Mouse (Mus musculus) midbrain, embryonic 11.5 days (tissue): ENCODE measurements around the gene Cntd1. TPM values are rescaled to one million over a fixed set of nuclear protein-coding genes. Genes with fewer than 3 reads are reported as not detected.

ENCODE experiments used
- ATAC-seq: fragments of 200-750 bp; cut with Nextera tagmentation; 2 replicates; pipeline ENCODE4 v1.8.0; 2017; ENCODE audit warnings: moderate TSS enrichment, moderate library complexity; ENCODE audit not compliant: low FRiP score
- DNase-seq: peaks from one replicate; pipeline ENCODE4 v3.0.0; 2015; ENCODE audit warnings: low spot score; ENCODE audit errors: missing footprints
- H3K27ac ChIP-seq: fragments of 300-500 bp; sonication (generic); 2 replicates; pipeline ENCODE4 v1.5.1; 2014; ENCODE audit warnings: low read depth, low read length
- H3K27me3 ChIP-seq: fragments of 300-500 bp; sonication (generic); 2 replicates; pipeline ENCODE4 v1.6.1; 2014; ENCODE audit warnings: mild to moderate bottlenecking, low read length, moderate library complexity, mixed read lengths; ENCODE audit not compliant: control insufficient read depth, insufficient read depth
- H3K36me3 ChIP-seq: fragments of 300-500 bp; sonication (generic); 2 replicates; pipeline ENCODE4 v1.6.1; 2014; ENCODE audit warnings: mild to moderate bottlenecking, low read length, moderate library complexity, mixed read lengths; ENCODE audit not compliant: control insufficient read depth, insufficient read depth
- H3K4me1 ChIP-seq: fragments of 300-500 bp; sonication (generic); 2 replicates; pipeline ENCODE4 v1.6.1; 2014; ENCODE audit warnings: low read length; ENCODE audit not compliant: control insufficient read depth, insufficient read depth
- H3K4me2 ChIP-seq: fragments of 300-500 bp; sonication (generic); 2 replicates; pipeline ENCODE4 v1.6.1; 2014; ENCODE audit warnings: mild to moderate bottlenecking, moderate library complexity
- H3K4me3 ChIP-seq: fragments of 300-500 bp; sonication (generic); 2 replicates; pipeline ENCODE4 v1.5.1; 2014; ENCODE audit warnings: low read depth, low read length
- H3K9ac ChIP-seq: fragments of 300-500 bp; sonication (generic); 2 replicates; pipeline ENCODE4 v1.6.1; 2014; ENCODE audit warnings: low read length
- H3K9me3 ChIP-seq: fragments of 300-500 bp; sonication (generic); 2 replicates; pipeline ENCODE4 v1.6.1; 2016; ENCODE audit warnings: low read length; ENCODE audit not compliant: control insufficient read depth
- WGBS: fragments of 180-500 bp; shearing (Covaris S2); extraction: QIAGEN DNeasy Blood & Tissue Kit; methylation state at CpG from one replicate; pipeline ENCODE4 v1.1.7; 2014; 5-methylcytosine and 5-hydroxymethylcytosine counted together
- polyA plus RNA-seq: library from polyadenylated mRNA; unstranded; fragments of >200 nt; fragmentation: Nextera tagmentation; extraction: Ambion mirVana; gene quantifications from 2 replicates; pipeline ENCODE4 v1.2.1, GENCODE M21; 2014

The Cntd1 gene
- polyA plus RNA-seq: 1.4 and 1.7 TPM in 2 replicates

- H3K4me1 ChIP-seq: peaks cover 17% of the 10 kb centered on the region
- ATAC-seq (peak; percentile 96), DNase-seq (peak; percentile 95)
- peak within 1 kb of the TSS; percentile 54 for H3K4me3 ChIP-seq
- peak within 1 kb of the TSS; percentile 87 for H3K4me2 ChIP-seq
- WGBS: 12% methylated on average over 45 of the region's 45 CpGs
- peak within 1 kb of the TSS; percentile 76 for H3K9ac ChIP-seq
- no peaks in the 10 kb centered on the region; the same call in 1 of the 2 replicates for H3K27me3 ChIP-seq
- no peak within 1 kb of the TSS for H3K27ac ChIP-seq
- H3K9me3 ChIP-seq: no peaks in the 10 kb centered on the region
- H3K36me3 ChIP-seq: no peaks in the 10 kb centered on the region
Measured at GRCm38 (mm10) chr11:101278223-101279192, at the start of gene Cntd1, which contains the start of gene Coa3. Cntd1 (plus strand) TSS chr11:101279012. Coa3 (minus strand) TSS chr11:101279114.

- no peaks in the 10 kb centered on the region for H3K27me3 ChIP-seq
- no peaks in the 10 kb centered on the region for H3K9me3 ChIP-seq
- ATAC-seq (no peak), DNase-seq (no peak)
- H3K9ac ChIP-seq: no peak overlapping the region; the same call in 1 of the 2 replicates
- H3K36me3 ChIP-seq: no peaks in the 10 kb centered on the region
- WGBS: 23% methylated on average over 8 of the region's 8 CpGs
- no peak overlapping the region for H3K27ac ChIP-seq
- H3K4me1 ChIP-seq: peaks cover 19% of the 10 kb centered on the region
- H3K4me3 ChIP-seq: no peak overlapping the region
- H3K4me2 ChIP-seq: no peak overlapping the region
Measured at GRCm38 (mm10) chr11:101229361-101229900, 49.4 kb upstream of the Cntd1 start.

- ATAC-seq: no peak
- Histone ChIP-seq H3K4me1 (peaks cover 19% of the 10 kb centered on the region), H3K9me3 (no peaks in the 10 kb centered on the region), H3K9ac (no peak overlapping the region), H3K4me3 (no peak overlapping the region), H3K27me3 (no peaks in the 10 kb centered on the region), H3K27ac (peak overlapping the region; percentile 6; the same call in 1 of the 2 replicates), H3K36me3 (no peaks in the 10 kb centered on the region), H3K4me2 (no peak overlapping the region)
- 30% methylated on average over 2 of the region's 2 CpGs for WGBS
- DNase-seq: no peak
Measured at GRCm38 (mm10) chr11:101230061-101230511, 48.7 kb upstream of the Cntd1 start.

- Histone ChIP-seq H3K27me3 (no peaks in the 10 kb centered on the region), H3K4me3 (no peak overlapping the region), H3K36me3 (no peaks in the 10 kb centered on the region), H3K4me2 (no peak overlapping the region), H3K9ac (no peak overlapping the region), H3K27ac (peak overlapping the region; percentile 6; the same call in 1 of the 2 replicates), H3K4me1 (peaks cover 19% of the 10 kb centered on the region), H3K9me3 (no peaks in the 10 kb centered on the region)
- ATAC-seq (no peak), DNase-seq (no peak)
- whole genome bisulfite sequencing: 14% methylated on average over 5 of the region's 5 CpGs
Measured at GRCm38 (mm10) chr11:101230526-101230925, 48.3 kb upstream of the Cntd1 start.

GRCm38 (mm10) chr11:101230991-101231871 is 47.6 kb upstream of the Cntd1 start:
- Histone ChIP-seq H3K4me3 (no peak overlapping the region), H3K9ac (peak overlapping the region; percentile 24; the same call in 1 of the 2 replicates), H3K36me3 (no peaks in the 10 kb centered on the region), H3K27ac (peak overlapping the region; percentile 14; the same call in 1 of the 2 replicates), H3K4me1 (peaks cover 19% of the 10 kb centered on the region), H3K4me2 (peak overlapping the region; percentile 19), H3K9me3 (no peaks in the 10 kb centered on the region), H3K27me3 (no peaks in the 10 kb centered on the region)
- no peak for ATAC-seq
- no peak for DNase-seq
- 13% methylated on average over 18 of the region's 18 CpGs for WGBS

- no peak overlapping the region for H3K4me3 ChIP-seq
- H3K4me2 ChIP-seq: no peak overlapping the region
- H3K27me3 ChIP-seq: no peaks in the 10 kb centered on the region
- WGBS: 61% methylated on average over 6 of the region's 6 CpGs
- H3K9ac ChIP-seq: no peak overlapping the region
- H3K4me1 ChIP-seq: peaks cover 19% of the 10 kb centered on the region
- H3K27ac ChIP-seq: peak overlapping the region; percentile 14; the same call in 1 of the 2 replicates
- no peaks in the 10 kb centered on the region for H3K9me3 ChIP-seq
- no peak for DNase-seq
- H3K36me3 ChIP-seq: no peaks in the 10 kb centered on the region
- no peak for ATAC-seq
Measured at GRCm38 (mm10) chr11:101232010-101232839, 46.6 kb upstream of the Cntd1 start.

GRCm38 (mm10) chr11:101233240-101233639 is 45.6 kb upstream of the Cntd1 start:
- Histone ChIP-seq H3K9ac (no peak overlapping the region), H3K4me3 (no peak overlapping the region), H3K36me3 (no peaks in the 10 kb centered on the region), H3K9me3 (no peaks in the 10 kb centered on the region), H3K27me3 (no peaks in the 10 kb centered on the region), H3K4me1 (peaks cover 19% of the 10 kb centered on the region), H3K4me2 (no peak overlapping the region), H3K27ac (no peak overlapping the region)
- DNase-seq: no peak
- 90% methylated on average over 1 of the region's 1 CpGs for WGBS
- ATAC-seq: no peak

GRCm38 (mm10) chr11:101234124-101234523 is 44.7 kb upstream of the Cntd1 start:
- Histone ChIP-seq H3K27me3 (no peaks in the 10 kb centered on the region), H3K4me2 (no peak overlapping the region), H3K4me3 (no peak overlapping the region), H3K9ac (no peak overlapping the region), H3K27ac (no peak overlapping the region), H3K9me3 (no peaks in the 10 kb centered on the region), H3K4me1 (peaks cover 19% of the 10 kb centered on the region), H3K36me3 (no peaks in the 10 kb centered on the region)
- DNase-seq (no peak), ATAC-seq (no peak)
